Mouse (Mus musculus) hindbrain, embryonic 16.5 days (tissue): Measurements from ENCODE around the gene Coro2a. TPM values are rescaled to one million over a fixed set of nuclear protein-coding genes. Genes with fewer than 3 reads are reported as not detected.

Source experiments
- ATAC-seq: fragments of 200-750 bp; cut with Nextera tagmentation; 2 replicates; pipeline ENCODE4 v1.8.0; 2017; ENCODE audit warnings: moderate TSS enrichment, moderate library complexity
- H3K27ac ChIP-seq: fragments of 300-500 bp; sonication (generic); 2 replicates; pipeline ENCODE4 v1.5.1; 2014; ENCODE audit warnings: low read depth, mild to moderate bottlenecking, control low read depth, low read length, moderate library complexity
- H3K27me3 ChIP-seq: fragments of 300-500 bp; sonication (generic); replicated peaks from 2 replicates; pipeline ENCODE4 v1.6.1; 2014; ENCODE audit warnings: low read length; ENCODE audit not compliant: control insufficient read depth, insufficient read depth
- H3K36me3 ChIP-seq: fragments of 300-500 bp; sonication (generic); 2 replicates; pipeline ENCODE4 v1.6.1; 2014; ENCODE audit warnings: mild to moderate bottlenecking, low read length, moderate library complexity, mixed read lengths; ENCODE audit not compliant: control insufficient read depth, insufficient read depth
- H3K4me1 ChIP-seq: fragments of 300-500 bp; sonication (generic); 2 replicates; pipeline ENCODE4 v1.6.1; 2014; ENCODE audit warnings: low read depth, low read length; ENCODE audit not compliant: control insufficient read depth, insufficient read depth
- H3K4me2 ChIP-seq: fragments of 300-500 bp; sonication (generic); 2 replicates; pipeline ENCODE4 v1.6.1; 2014; ENCODE audit warnings: mild to moderate bottlenecking, low read length, control low read depth, moderate library complexity
- H3K4me3 ChIP-seq: fragments of 300-500 bp; sonication (generic); 2 replicates; pipeline ENCODE4 v1.5.1; 2014; ENCODE audit warnings: mild to moderate bottlenecking, low read length, control low read depth, moderate library complexity
- H3K9ac ChIP-seq: fragments of 300-500 bp; sonication (generic); 2 replicates; pipeline ENCODE4 v1.6.1; 2014; ENCODE audit warnings: low read depth, mild to moderate bottlenecking, control low read depth, low read length, moderate library complexity
- H3K9me3 ChIP-seq: fragments of 300-500 bp; sonication (generic); 2 replicates; pipeline ENCODE4 v1.6.1; 2014; ENCODE audit warnings: mild to moderate bottlenecking, low read length, moderate library complexity; ENCODE audit not compliant: control insufficient read depth
- WGBS: fragments of 180-500 bp; shearing (Covaris S2); extraction: QIAGEN DNeasy Blood & Tissue Kit; methylation state at CpG from one replicate; pipeline ENCODE4 v1.1.7; 2014; 5-methylcytosine and 5-hydroxymethylcytosine counted together
- polyA plus RNA-seq: library from polyadenylated mRNA; unstranded; fragments of >200 nt; fragmentation: Nextera tagmentation; extraction: Ambion mirVana; gene quantifications from 2 replicates; pipeline ENCODE4 v1.2.1, GENCODE M21; 2015

The Coro2a gene
- polyA plus RNA-seq, 1 experiment from 2014 or later: 7.9 TPM

DNA sequence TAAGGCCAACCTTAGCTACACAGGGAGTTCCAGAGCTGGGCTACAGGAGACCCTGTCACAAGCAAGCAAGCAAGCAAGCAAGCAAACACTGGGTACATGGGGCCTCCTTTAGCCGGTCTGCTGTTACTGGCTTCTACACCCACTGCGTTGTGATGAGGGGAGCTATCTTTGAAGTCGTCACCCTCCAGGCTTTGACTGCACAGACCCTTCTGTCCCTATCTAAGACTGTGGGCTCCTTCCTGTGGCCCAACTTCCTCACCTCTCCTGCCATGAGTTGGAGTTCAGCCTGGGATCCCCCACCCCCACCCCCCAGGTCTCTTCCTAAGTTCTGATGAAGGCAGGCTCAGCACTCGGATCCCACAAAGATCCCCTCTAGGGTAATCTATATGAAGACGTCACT is 40.0 kb downstream of the Coro2a start:
- H3K27ac ChIP-seq: no peak overlapping the region
- H3K4me2 ChIP-seq: no peak overlapping the region
- H3K9ac ChIP-seq: no peak overlapping the region
- 79% methylated on average over 5 of the region's 5 CpGs for WGBS
- H3K4me3 ChIP-seq: no peak overlapping the region
- H3K27me3 ChIP-seq: no peaks in the 10 kb centered on the region
- H3K9me3 ChIP-seq: no peaks in the 10 kb centered on the region
- no peaks in the 10 kb centered on the region for H3K36me3 ChIP-seq
- no peaks in the 10 kb centered on the region for H3K4me1 ChIP-seq
- ATAC-seq: no peak

DNA sequence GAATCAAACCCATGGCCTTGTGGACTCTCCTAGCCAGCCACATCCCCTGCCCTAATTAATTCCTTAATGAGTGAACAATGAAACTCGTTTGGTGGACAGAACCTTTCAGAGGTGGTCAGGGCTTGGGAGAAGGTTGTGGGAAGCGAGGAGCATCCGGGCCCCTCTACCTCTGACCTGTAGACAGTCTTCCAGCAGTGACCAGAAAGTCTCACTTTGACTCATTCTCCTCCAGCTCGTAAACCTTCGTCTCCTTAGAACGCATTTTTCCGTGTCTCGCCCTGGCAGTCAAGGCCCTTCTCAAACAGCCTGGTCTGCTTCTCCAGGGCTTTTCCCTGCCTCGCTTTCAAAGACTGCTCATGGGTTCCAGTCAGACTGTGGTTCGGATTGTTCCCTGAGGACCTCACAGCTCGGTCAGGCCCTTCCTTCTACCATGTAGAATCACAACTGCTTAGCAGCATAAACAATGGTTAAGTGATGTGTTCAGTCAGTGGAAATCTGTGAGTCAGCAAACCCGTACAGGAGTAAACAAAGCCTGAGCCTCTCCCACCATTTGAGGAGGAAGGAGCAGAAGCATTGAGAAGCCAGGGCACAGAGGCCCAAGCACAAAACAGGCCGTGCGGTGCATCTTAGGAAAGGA is 41.8 kb downstream of the Coro2a start:
- H3K4me3 ChIP-seq: no peak overlapping the region
- no peaks in the 10 kb centered on the region for H3K4me1 ChIP-seq
- 80% methylated on average over 14 of the region's 14 CpGs for WGBS
- H3K36me3 ChIP-seq: no peaks in the 10 kb centered on the region
- H3K4me2 ChIP-seq: no peak overlapping the region
- no peak for ATAC-seq
- H3K27me3 ChIP-seq: no peaks in the 10 kb centered on the region
- H3K9me3 ChIP-seq: no peaks in the 10 kb centered on the region
- no peak overlapping the region for H3K27ac ChIP-seq
- no peak overlapping the region for H3K9ac ChIP-seq

DNA sequence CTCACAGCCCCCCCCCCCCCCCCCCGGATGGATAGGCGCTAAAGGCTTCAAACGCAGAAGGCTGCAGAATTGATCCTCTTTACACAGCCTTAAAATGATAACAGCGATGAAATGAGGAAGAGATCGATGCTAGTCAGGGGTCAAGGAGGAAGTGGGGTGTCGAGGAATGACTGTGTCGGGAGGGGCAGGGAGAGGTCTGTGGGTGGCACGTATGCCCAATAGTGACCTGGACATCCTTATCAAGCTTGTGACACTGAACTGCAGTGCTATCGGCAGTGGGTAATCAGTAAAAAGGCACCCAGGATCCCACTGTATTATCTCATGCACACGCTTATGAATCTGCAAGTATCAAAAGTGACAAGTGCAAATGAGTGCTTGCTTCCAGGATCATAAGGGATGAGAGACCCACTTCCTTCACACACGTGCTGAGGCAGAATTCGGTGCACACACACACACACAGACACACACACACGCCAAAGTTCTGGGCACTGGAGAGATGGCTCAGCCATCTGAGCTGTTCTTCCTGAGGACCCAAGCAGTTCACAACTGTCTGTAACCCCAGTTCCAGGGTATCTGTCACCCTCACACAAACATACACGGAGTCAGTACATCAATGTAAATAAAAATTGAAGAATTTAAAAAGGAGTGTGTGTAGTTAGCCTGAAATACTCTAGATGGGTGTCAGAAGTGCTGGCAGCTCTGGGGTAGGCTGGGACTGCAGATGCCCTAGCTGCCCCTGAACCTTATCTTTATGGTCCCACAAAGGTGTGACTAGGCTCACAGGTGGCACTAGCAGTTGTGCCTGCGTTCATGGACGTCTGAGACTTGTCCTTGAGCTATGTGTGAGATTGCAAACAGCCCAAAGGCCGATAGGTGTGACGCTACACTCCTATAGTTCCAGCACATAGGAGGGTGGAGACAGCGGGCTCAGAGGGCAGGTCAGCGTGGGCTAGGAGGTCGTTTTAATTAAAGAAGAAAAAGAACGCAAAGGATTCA is 43.0 kb downstream of the Coro2a start:
- H3K36me3 ChIP-seq: no peaks in the 10 kb centered on the region
- no peak overlapping the region for H3K4me3 ChIP-seq
- no peaks in the 10 kb centered on the region for H3K4me1 ChIP-seq
- H3K4me2 ChIP-seq: no peak overlapping the region
- H3K27ac ChIP-seq: no peak overlapping the region
- WGBS: 74% methylated on average over 22 of the region's 22 CpGs
- ATAC-seq: no peak
- no peak overlapping the region for H3K9ac ChIP-seq
- H3K27me3 ChIP-seq: no peaks in the 10 kb centered on the region
- H3K9me3 ChIP-seq: no peaks in the 10 kb centered on the region

DNA sequence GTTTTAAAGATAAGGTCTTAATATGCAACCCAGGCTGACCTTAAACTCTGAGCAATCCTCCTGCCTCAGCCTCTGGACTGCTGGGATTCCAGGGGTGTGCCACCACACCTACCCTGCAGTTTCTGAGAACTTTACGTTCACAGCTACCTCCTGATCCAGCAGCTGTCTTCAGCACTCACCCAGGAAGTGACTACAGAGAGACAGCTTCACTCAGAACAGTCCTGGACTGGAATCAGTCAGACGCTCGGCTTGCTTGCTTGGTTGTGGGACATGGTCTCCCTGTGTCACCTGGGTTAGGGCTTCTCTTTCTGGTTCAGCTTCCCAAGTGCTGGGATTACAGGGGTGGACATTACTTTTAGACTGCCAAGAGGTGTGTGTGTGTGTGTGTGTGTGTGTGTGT is 45.1 kb downstream of the Coro2a start:
- WGBS: 88% methylated on average over 3 of the region's 3 CpGs
- Histone ChIP-seq H3K4me2 (no peak overlapping the region), H3K36me3 (no peaks in the 10 kb centered on the region), H3K27ac (no peak overlapping the region), H3K9ac (no peak overlapping the region), H3K9me3 (no peaks in the 10 kb centered on the region), H3K4me3 (no peak overlapping the region), H3K27me3 (no peaks in the 10 kb centered on the region), H3K4me1 (no peaks in the 10 kb centered on the region)
- ATAC-seq: no peak

DNA sequence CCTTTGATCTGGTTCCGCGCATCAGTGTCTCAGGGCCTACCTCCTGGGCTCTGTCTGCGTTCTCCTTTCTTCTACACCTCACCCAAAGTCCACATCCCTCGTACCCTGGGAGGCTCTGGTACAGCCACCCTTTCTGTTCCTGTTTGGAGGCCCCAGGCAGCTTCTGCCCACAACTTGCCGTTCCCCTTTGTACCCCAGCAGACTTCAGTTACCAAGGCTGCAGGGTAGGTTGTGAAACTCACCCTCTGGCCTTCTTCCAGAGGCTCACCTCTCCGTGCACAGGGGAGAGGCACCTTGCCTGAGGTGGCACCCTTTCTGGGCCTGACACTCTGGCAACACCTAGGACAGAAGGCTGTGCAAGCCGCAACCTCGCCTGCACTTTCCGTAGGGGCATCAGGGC is 46.2 kb downstream of the Coro2a start:
- no peak for ATAC-seq
- H3K4me3 ChIP-seq: no peak overlapping the region
- H3K9me3 ChIP-seq: no peaks in the 10 kb centered on the region
- H3K4me2 ChIP-seq: no peak overlapping the region
- no peaks in the 10 kb centered on the region for H3K36me3 ChIP-seq
- 78% methylated on average over 9 of the region's 9 CpGs for WGBS
- no peaks in the 10 kb centered on the region for H3K4me1 ChIP-seq
- H3K9ac ChIP-seq: no peak overlapping the region; the same call in 1 of the 2 replicates
- H3K27ac ChIP-seq: no peak overlapping the region
- no peaks in the 10 kb centered on the region for H3K27me3 ChIP-seq

DNA sequence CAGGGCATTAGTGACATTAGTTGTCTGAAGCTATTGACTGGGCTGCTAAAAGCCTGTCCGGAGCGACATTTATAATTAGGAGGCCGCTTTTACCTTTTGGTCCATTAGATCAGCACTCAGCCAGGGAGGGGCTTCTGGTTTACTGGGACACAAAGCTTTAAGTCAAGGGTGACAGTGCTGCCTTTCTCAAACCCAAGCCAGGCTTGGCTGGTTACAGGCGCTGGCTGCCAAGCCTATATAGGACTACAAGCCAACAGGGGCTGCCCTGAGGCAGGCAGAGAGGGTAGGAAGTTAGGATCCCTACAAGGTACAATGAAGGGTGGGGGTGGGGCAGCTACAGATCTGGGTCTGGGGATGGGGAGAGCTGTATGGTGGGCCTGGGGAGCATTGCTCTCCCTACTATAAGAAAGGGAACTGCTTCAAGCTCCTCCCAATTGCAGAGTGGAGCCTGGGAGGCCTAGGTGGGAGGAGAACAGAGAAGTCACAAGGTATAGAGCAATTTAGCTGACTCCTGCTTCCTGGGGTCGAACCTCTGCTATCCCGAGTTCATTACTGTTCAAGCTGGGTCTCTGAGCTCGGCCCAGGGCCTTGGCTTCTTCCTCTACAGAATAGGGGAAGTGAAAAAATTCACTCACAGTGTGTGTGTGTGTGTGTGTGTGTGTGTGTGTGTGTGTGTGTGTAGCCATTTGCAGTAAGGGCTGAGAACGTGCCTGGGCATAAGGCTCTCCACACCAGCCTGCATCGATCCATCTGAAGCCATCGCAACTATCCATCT is 47.5 kb downstream of the Coro2a start:
- H3K9ac ChIP-seq: no peak overlapping the region
- WGBS: 80% methylated on average over 10 of the region's 10 CpGs
- ATAC-seq: no peak
- no peak overlapping the region for H3K4me3 ChIP-seq
- no peaks in the 10 kb centered on the region for H3K4me1 ChIP-seq
- H3K9me3 ChIP-seq: no peaks in the 10 kb centered on the region
- H3K27ac ChIP-seq: no peak overlapping the region
- H3K27me3 ChIP-seq: no peaks in the 10 kb centered on the region
- no peaks in the 10 kb centered on the region for H3K36me3 ChIP-seq
- no peak overlapping the region for H3K4me2 ChIP-seq

DNA sequence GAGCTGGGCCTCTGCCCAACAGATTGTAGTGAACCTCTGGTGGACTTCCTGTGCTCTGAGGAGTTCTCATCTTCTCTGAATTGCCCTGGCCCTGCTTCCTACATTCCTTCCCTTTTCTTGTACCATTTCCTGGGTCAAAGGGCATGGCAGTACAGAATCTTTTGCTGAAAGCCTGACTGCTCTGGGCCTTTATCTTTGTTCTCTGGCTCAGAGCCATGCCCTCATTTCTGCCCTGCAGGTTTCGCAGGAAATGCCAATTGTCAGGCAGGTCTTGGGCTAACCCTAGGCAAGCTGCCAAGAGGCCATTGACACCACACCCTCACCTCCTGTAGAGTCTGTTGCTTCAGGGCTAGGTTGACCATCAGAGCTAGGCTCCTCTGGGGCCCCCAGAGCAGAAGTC is 48.1 kb downstream of the Coro2a start:
- 50% methylated on average over 1 of the region's 1 CpGs for WGBS
- Histone ChIP-seq H3K36me3 (no peaks in the 10 kb centered on the region), H3K27me3 (no peaks in the 10 kb centered on the region), H3K4me1 (no peaks in the 10 kb centered on the region), H3K9ac (no peak overlapping the region), H3K9me3 (no peaks in the 10 kb centered on the region), H3K27ac (no peak overlapping the region), H3K4me2 (no peak overlapping the region), H3K4me3 (no peak overlapping the region)
- ATAC-seq: no peak

DNA sequence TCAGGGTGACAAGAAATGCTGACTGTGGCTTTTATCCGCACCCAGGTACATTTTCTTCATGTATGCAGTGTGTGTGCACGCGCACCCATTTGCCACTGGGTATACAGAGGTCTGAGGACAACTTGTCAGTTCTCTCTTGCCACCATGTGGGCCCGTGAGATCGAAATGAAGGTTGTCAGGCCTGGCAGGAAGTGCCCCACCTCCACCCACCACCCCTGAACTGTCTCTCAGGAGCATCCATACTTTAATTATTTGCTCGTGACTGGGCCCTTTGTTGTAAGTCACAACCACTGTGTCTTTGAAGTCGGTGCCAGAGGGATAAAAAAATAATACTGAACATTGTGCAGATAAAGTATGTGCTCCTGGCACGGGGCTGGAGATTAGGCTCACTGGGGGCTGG is 51.6 kb downstream of the Coro2a start:
- H3K27me3 ChIP-seq: no peaks in the 10 kb centered on the region
- H3K9me3 ChIP-seq: no peaks in the 10 kb centered on the region
- H3K36me3 ChIP-seq: peaks cover 5% of the 10 kb centered on the region; the same call in 1 of the 2 replicates
- ATAC-seq: no peak
- H3K27ac ChIP-seq: no peak overlapping the region
- H3K4me2 ChIP-seq: no peak overlapping the region
- no peak overlapping the region for H3K4me3 ChIP-seq
- no peak overlapping the region for H3K9ac ChIP-seq
- WGBS: 55% methylated on average over 8 of the region's 8 CpGs
- H3K4me1 ChIP-seq: no peaks in the 10 kb centered on the region

DNA sequence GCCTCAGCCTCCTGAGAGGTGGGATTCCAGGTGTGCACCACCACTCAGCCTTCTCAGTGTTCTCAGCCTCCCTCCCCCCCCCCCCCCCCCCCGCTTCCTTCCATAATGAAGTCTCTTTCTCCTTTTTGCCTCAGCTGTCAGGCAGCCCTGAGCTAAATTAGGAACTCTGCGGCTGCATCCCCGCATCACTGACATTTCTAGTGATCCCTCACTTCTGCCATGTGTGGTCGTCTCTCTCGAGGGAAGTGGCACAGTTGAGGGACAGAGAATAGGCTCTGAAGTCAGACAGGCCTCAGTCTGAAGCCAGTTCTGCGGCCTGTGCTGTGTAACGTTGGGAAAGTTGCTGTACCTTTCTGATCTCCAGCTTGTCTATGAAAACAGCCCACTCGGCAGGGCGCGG is 52.0 kb downstream of the Coro2a start:
- no peaks in the 10 kb centered on the region for H3K9me3 ChIP-seq
- no peak for ATAC-seq
- H3K36me3 ChIP-seq: peaks cover 5% of the 10 kb centered on the region; the same call in 1 of the 2 replicates
- no peak overlapping the region for H3K4me3 ChIP-seq
- H3K27ac ChIP-seq: no peak overlapping the region
- H3K9ac ChIP-seq: no peak overlapping the region
- H3K27me3 ChIP-seq: no peaks in the 10 kb centered on the region
- no peak overlapping the region for H3K4me2 ChIP-seq
- no peaks in the 10 kb centered on the region for H3K4me1 ChIP-seq
- 79% methylated on average over 9 of the region's 10 CpGs for WGBS
